Mouse (Mus musculus) left cerebral cortex, adult 18-20 months (tissue): ENCODE measurements at regions not wholly inside any gene's neighbourhood (a gene's known extent, or its start where the extent isn't known, plus 50 kb on each side); places are given as distances from the start of the nearest gene placed in this dataset.

ENCODE experiments used
- DNase-seq, 2 experiments: peaks; one replicate each; pipeline ENCODE4 v3.0.0; 2021 to 2022; ENCODE audit warnings: low spot score in 2 of 2, mixed read lengths in 1 of 2

DNA sequence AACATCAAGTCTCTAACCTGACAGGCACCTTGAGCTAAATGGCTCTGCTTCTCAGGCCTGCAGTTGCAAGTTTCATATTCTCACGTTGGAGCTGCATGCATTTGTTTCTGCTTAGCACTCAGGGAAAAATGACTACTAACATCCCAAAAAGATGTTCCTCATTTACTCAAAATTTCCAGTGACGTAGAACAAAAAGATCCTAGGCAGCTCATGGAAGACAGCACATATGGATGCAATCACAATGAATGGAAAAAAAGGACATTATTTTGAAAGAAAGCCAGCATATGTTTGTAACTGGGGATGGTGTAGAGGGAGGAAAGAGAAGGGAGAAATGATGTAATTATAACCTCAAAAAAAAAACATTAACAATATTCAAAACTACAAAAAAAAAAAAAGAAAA lies 751.2 kb upstream of the Fbxo33 start:
- DNase-seq: no peak

DNA sequence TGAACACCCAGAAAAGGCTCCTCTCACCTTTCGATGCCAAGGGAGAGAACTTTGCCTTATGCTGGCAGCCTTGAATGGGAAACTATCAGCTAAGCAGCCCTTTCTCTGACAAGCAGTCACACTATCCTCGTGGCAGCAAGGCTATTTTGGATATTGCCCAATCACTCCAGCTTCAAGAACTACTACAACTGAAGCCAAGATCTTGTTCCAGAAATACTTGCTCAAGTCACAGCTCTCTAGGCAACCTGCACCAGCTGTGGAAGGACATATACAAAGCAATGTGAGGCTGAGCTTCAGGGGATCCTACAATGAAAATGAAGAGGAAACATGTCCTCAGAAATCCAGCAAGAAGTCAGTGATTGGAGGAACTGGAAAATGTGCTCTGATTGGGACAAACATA lies 750.4 kb upstream of the Fbxo33 start:
- DNase-seq: no peak

DNA sequence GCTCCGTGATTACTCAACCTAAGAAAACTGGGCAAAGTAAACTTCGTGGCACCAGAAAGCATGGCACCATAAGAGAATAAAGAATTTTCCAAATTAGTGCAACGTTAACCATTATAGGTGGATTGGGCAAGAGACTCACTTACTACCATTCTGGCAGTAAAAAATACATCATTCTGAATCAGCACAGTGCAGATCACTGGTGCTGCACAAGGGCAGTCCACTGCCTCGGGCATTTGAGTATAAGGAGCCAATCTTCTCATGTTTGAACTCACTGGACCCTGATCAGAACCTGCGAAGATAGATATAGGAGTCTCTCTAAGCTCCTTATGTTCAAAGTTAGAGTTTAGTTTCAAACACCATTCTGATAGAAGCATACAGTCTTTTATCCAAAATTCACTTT lies 747.7 kb upstream of the Fbxo33 start:
- no peak for DNase-seq

DNA sequence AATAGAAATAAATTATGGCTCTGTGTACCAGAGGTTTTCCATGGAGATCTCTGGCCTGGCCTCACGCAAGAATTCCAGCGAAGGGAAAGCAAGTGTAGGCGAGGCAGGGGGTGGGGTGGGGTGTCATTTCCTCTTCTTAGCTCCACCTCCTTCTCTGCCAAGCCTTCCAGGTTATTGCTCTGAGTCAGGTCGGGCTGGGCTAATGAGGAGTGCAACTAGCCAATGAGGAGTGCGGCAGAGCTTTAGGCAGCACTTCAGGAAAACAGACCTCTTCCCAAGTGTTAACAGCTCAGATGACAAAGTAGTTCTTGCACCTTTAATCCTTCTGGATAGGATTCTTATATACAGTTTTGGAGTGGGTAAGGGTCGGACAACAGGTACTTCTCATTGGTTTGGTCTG lies 741.6 kb upstream of the Fbxo33 start:
- no peak for DNase-seq

DNA sequence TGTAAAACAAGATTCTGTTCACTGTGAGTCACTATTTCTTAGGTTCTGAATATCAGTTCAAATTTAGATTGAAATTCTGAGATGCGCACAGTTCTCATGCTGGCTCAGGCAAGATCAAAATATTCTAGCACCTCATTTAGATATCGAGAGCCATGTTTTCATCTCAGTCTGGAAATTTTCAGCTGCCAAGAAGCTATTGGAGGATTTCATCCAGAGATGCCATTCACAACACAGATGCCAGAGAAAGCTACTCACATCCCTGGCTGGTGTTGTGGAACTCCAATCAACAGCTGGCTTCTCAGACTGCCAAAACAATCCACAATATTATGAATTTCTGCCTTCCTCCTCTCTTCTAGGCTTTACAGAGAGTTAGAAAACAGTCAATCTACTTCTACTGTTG lies 712.9 kb upstream of the Fbxo33 start:
- DNase-seq: peak in 1 of 2 experiments; percentile 11

DNA sequence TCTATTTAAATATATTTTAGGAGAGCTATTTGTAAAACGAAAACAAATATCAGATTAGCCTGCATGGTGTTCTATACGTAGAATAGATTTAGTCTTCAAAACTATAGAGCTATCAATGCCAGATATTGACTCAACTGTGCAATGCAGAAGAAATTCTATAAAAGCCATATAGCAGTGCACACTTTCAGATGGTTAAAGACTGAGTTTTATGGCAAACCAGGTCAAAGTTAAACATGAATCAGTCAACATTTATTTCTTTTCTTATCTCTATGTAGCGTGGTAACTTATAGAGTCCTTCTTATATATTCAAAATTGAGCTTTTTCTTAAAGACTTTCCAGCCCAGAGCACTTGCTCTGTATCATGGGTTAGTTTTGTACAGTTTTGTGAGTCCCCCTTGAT lies 705.5 kb upstream of the Fbxo33 start:
- DNase-seq: no peak

GRCm38 (mm10) chr12:59898931-59899330 lies 679.4 kb upstream of the Fbxo33 start:
- DNase-seq: no peak

GRCm38 (mm10) chr12:59890973-59891372 lies 671.4 kb upstream of the Fbxo33 start:
- no peak for DNase-seq
